Mouse (Mus musculus) right cerebral cortex, postnatal 36 days (tissue): ENCODE results near the gene Olfr874.
"Not testable (repeated sequence)": the region's sequence is repeated elsewhere in the genome, so short reads cannot be mapped to it uniquely, and the experiment has no call there.

Source experiments
- DNase-seq, 2 experiments: peaks; one replicate each; pipeline ENCODE4 v3.0.0; 2022; ENCODE audit warnings: low spot score in 2 of 2, mixed read lengths in 1 of 2

The Olfr874 gene

DNA sequence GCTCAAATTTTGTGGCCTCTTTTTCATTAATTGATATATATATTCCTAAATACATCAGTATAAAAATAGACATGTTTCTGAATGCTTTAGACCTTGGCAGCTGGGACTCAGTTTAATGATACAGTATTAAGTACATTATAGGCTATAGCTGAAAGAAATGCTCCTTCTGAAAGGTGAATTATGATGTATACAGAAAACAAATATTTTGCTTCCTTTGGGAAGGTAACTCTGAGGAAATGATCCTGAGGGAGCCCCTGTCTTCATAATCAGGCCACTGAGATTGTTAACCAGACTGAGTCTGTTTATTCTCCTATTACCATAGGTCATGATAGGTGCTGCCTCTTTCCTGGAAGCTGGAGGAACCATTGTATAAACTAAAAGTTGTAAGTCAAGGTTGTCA lies at the start of gene Olfr874:
Gene Olfr874, plus strand, starts transcription at position 301 of the 400 bp plus-strand sequence.
- no peak for DNase-seq

DNA sequence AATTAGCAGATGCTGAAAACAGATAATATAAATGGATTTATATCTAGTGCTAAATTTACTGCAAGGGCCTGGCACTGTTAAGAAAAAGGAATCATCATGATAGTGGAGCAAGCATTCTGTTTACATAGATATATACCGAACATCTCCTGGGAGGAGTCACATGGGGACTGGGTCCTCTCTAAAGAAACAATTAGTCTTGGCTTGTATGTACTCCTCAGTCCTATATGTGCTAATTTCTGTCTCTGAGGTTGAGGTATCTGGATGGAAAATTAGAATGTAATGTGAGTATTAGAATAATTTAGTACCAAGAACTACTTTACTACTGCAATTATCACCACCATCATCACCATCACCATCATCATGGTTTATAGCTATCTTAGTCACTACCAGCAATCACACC lies 28.8 kb upstream of the Olfr874 start, which contains the start of gene Olfr160:
Gene Olfr160, minus strand, starts transcription at position 101 of the 400 bp plus-strand sequence.
- DNase-seq, result no peak

DNA sequence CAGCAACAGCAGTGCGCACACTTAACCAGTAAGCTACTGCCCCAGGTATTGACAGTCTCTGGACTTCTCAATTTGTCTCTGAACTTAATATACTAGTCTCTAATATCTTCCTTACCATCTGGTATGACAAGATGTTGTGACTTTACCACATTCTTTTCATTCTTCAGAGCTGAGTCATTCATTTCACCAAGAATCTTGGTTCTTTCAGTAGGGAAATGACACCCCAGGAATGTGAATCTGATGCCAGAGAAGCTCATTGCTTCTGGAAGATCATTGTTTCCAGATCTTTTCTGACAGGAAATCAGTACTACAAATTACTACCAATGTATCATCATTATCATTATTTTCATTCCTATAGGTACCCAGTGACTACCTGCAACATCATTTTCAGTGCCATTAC lies 10.6 kb upstream of the Olfr874 start:
- no peak for DNase-seq

DNA sequence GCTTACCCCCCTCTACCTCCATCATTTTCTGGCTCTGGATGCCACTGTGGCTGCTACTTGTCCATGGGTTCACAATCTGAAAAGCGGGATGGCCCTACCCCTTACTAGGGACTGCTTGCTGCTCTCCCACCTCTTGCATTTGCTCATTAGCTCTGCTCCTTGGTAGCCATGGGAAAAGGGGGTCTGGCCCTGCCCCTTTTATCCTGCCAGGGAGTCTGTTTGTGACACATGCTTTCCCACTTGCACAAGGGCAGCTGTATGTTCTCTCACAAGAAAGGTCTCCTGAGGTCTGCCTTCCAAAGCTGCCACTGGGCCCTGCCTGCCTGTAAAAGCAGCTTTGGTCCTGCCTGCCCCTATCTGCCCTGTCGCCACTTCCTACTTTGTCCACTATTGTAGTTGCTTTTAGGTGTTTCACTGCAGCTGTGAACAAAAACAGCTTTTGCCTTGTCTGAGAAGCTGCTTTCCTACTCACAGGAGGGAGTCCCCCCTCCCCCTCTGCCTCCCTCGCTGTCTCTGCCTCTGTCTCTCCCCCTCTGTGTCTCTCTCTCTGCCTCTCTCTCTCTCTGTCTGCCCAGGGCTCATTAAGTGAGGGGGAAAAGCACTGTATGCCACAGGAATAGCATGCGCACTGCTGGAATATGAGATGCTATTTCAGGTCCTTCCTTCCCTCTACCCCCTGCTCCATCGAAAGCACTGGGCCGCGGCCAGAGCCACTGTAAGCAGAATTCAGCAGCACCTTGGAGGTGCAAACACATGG lies 5.6 kb downstream of the Olfr874 start:
- DNase-seq, result peak; percentile 12 to 28

DNA sequence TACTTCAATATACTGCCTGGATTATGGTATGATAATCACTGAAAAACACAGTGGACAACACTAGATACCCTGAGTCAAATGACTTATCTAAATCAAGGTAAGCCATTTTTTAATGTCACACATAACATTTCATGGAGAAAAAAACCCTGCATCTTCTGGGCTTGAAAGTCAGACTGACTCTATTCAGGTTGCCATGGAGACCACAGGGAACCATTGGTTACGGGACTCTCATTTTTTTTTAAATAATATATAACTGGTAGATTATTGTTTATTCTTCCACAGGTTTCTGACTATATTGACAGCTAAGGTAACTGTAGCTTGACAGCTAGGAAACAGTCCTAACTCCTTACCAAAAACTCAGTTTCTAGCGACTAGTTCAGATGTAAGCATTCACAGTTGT lies 6.6 kb downstream of the Olfr874 start:
- no peak for DNase-seq

DNA sequence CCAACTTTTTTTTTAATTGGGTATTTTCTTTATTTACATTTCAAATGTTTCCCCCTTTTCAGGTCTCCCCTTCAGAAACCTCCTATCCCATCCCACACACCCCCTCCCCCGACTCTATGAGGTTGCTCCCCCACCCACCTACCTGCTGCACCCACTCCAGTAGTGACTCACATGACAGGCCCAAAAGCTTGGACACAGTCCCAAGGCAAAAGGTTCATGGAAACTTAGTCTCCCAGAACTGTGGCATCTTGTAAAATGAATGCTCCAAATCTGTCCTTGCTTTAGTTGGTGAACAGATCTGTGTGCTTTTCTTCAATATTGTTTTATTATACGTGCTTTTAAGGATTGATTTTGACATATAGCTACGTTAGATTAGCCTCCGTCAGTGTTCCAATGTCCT lies 7.1 kb downstream of the Olfr874 start:
- DNase-seq, result no peak

DNA sequence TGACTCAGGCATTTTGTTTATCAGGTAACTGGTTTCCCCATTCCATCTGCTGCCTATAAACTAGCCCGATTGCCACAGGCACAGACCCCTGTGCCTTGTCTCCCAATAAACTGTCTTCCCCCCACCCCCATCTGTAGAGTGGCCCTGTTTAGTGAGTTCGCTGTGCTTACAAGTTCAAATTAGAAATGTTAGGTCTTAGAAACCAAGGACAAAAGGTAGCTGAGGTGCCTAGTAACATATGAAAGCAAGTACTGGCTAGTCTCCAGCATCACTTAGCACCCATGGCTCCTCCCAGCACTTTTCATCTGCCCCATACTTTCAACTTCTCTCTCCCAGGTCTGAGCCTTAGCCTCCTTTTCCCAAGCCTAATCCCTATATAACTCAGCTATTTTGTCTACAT lies 16.8 kb downstream of the Olfr874 start:
- DNase-seq, result no peak

DNA sequence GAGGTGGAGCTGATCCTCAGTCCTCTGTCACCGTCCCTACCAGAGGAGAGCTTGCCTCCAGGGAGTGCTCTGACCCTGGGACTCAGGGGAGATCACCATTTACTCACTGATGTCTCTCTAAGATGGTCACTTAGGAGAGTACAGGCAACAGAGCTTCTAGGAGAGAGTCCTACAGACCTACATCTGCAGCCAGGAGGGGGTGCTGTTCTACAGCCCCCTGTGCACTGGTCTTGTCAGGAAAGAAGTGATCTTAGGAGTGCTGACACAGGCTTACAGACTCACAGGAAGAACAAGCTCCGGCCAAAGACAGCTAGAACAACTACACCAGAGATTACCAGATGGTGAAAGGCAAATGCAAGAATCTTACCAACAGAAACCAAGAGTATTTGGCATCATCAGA lies 17.6 kb downstream of the Olfr874 start:
- no peak for DNase-seq

DNA sequence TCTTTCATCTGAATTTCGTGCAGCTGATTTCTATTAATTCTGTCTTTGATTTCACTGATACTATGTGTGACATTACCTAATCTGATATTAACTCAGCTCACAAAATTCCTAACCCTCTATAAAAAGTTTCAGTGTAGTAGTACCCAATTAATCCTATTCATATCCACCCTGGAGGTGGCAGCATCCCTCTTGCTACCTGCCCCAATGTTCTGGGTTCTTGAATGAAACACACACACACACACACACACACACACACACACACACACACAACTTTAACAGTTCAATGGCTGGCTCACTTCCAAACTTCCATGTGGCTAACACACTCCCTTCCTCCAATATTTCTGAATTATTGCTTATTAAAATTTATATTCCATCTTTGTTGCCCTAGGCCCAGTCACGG lies 25.8 kb downstream of the Olfr874 start:
- no peak for DNase-seq

DNA sequence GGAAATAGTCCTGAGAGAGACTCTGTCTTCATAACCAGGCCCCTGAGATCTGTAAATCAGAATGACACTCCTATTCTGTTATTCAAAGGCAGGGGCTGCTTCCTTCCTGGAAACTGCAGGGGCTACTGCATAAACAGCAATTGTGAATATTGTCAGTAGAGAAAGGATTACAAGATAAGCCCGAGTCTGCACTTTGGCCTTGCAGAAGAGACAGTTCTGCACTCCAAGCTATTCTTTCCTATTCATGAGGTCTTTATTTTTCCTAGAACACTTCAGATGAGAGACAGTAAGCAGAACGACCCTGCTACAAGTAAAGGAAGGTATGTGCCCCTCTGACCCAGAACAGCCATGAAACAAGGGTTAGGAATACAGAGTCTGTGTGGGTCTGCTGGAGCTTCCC lies 26.9 kb downstream of the Olfr874 start, which contains the start of gene Olfr875:
Gene Olfr875, plus strand, starts transcription at position 99 of the 400 bp plus-strand sequence.
- no peak for DNase-seq

DNA sequence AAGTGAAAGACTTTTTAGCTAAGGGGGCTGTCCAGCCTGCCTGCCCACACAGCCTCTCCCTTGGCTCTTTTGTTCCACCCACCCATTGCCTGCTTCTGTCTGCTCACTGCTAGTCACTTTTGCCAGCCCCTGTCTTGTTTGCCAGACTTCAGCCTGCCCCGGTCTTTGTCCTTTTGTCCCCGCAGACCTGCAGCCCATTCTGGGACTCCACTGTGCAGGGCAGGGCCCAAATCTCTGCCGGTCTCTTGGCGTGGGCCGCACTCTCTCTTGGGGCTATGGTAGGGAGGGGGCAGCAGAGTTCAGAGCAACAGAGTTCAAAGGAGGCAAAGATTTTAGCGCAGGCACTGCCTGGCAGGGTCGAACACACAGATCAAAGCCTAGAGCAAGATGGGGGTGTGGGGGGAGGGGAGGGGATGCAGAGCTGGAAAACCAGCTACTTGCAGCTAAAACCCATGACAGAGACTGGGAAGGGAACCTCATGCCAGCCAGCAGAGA lies 37.9 kb downstream of the Olfr874 start:
- DNase-seq, result no peak

DNA sequence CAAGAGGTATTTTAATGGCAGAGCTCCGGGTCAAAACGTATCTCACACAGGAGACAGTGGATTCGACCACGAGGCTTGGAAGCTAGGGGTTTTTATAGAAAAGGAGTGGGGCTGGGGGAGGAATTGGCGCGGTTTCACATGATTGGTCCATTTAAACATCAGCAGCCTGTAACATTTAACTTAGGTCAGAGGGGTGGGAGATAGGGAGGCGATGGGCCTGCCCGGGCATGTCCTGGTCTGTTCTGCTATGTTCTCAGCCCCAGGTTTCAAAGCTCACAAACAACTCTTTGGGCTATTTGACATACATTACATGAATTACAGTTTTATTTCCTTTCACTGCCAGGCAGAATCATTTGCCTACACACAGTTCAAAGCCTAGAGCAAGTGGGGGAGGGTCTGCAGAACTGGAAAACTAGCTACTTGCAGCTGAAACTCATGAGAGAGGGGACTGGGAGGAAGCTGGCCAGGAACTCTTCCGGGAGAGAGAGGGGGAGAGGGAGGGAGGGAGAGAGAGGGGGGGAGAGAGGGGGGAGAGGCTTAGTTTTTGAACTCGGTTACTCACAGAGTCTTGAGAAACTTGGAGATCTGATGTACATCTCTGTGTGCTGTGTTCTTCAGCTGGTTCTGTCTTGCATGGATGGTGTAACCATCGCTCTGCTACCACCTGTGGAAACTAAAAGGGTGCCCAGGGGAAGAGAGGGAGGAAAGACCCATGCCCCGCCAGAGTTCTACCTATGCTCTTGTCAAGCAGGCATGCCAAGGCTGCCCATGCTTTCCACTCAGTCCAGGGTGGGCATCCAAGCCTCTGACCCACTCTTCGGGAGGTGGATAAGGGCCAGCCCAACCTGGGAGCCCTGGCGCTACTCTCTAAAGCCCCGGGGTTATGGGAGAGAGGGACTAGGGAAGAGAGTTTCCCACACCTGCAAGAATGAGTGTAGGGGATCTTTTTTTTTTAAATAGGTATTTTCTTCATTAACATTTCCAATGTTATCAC lies 38.8 kb downstream of the Olfr874 start:
- not testable (repeated sequence) for DNase-seq

DNA sequence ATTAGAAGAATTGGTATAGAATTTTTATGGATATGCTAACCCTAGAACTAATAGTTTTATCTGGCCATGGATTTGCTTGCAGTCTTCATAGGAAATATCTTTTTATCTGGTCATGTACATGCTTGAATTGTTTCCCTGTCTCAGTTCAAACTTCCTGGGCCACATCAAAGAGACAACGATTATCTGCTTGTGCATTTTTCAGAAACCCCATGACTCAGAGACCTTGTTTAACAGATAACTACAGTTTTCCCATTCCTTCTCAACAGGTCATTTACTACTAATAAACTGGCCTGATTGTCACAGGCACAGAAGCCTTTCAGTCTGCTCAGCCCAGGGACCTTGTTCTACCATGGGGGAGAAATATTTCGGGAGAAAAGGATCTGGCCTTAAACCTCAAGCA lies 41.5 kb downstream of the Olfr874 start:
- no peak for DNase-seq
